Mouse (Mus musculus) forebrain, embryonic 13.5 days (tissue): ENCODE measurements around the gene Esrrb. TPM values are rescaled to one million over a fixed set of nuclear protein-coding genes. Genes with fewer than 3 reads are reported as not detected.

ENCODE experiments used
- ATAC-seq: fragments of 200-750 bp; cut with Nextera tagmentation; 2 replicates; pipeline ENCODE4 v1.8.0; 2017
- H3K27ac ChIP-seq: fragments of 300-500 bp; sonication (generic); 2 replicates; pipeline ENCODE4 v1.5.1; 2015; ENCODE audit warnings: inconsistent platforms, mild to moderate bottlenecking, moderate library complexity
- H3K27me3 ChIP-seq: fragments of 300-500 bp; sonication (generic); 2 replicates; pipeline ENCODE4 v1.6.1; 2015; ENCODE audit warnings: mild to moderate bottlenecking, inconsistent platforms
- H3K36me3 ChIP-seq: fragments of 300-500 bp; sonication (generic); 2 replicates; pipeline ENCODE4 v1.6.1; 2015; ENCODE audit warnings: mild to moderate bottlenecking, inconsistent platforms; ENCODE audit not compliant: poor library complexity, severe bottlenecking
- H3K4me1 ChIP-seq: fragments of 300-500 bp; sonication (generic); 2 replicates; pipeline ENCODE4 v1.6.1; 2015; ENCODE audit warnings: inconsistent platforms
- H3K4me2 ChIP-seq: fragments of 300-500 bp; sonication (generic); 2 replicates; pipeline ENCODE4 v1.6.1; 2015; ENCODE audit warnings: inconsistent platforms, mild to moderate bottlenecking, moderate library complexity
- H3K4me3 ChIP-seq: fragments of 300-500 bp; sonication (generic); 2 replicates; pipeline ENCODE4 v1.5.1; 2015; ENCODE audit warnings: mild to moderate bottlenecking, inconsistent platforms
- H3K9ac ChIP-seq: fragments of 300-500 bp; sonication (generic); 2 replicates; pipeline ENCODE4 v1.6.1; 2015; ENCODE audit warnings: mild to moderate bottlenecking, inconsistent platforms
- H3K9me3 ChIP-seq: fragments of 300-500 bp; sonication (generic); replicated peaks from 2 replicates; pipeline ENCODE4 v1.6.1; 2016; ENCODE audit warnings: inconsistent platforms
- WGBS: fragments of 180-500 bp; shearing (Covaris S2); methylation state at CpG from one replicate; pipeline ENCODE4 v1.1.7; 2015; 5-methylcytosine and 5-hydroxymethylcytosine counted together
- polyA plus RNA-seq: library from polyadenylated mRNA; unstranded; fragments of >200 nt; fragmentation: Nextera tagmentation; extraction: Ambion mirVana; gene quantifications from 2 replicates; pipeline ENCODE4 v1.2.1, GENCODE M21; 2015

Gene Esrrb
- polyA plus RNA-seq, 1 experiment from 2014 or later = 0.13 TPM

- Histone ChIP-seq H3K4me1 (peaks cover 23% of the 10 kb centered on the region), H3K27me3 (peaks cover 91% of the 10 kb centered on the region), H3K4me3 (peak overlapping the region; percentile 47), H3K36me3 (no peaks in the 10 kb centered on the region), H3K9me3 (no peaks in the 10 kb centered on the region), H3K9ac (no peak overlapping the region; the same call in 1 of the 2 replicates), H3K4me2 (peak overlapping the region; percentile 77), H3K27ac (no peak overlapping the region)
- ATAC-seq = no peak
- WGBS = 1% methylated on average over 59 of the region's 59 CpGs
Measured at GRCm38 (mm10) chr12:86422166-86422910, 61.4 kb downstream of the Esrrb start.

GRCm38 (mm10) chr12:86423102-86423501 lies 62.2 kb downstream of the Esrrb start:
- WGBS = 3% methylated on average over 13 of the region's 13 CpGs

DNA sequence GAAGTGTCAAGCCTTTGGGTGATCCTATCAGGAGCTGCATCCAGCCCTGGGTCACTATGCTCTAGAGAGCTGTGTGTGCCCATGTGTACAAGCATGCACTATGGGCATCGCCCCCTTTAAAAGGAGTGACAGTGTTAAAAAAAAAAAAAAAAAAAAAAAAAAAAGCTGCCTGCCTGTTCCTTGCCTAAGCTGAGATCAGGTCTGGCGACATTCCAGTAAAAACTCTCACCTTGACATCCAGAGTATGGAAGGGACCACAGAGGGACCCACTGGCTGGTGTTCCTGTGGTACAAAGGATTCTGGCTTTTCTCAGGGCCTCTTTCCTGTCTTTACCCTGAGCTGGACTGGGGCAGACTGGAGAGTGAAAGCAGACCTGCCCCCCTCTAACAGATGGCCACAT lies 66.7 kb downstream of the Esrrb start:
- Histone ChIP-seq H3K9me3 (no peaks in the 10 kb centered on the region), H3K27me3 (peaks cover 54% of the 10 kb centered on the region), H3K4me3 (no peak overlapping the region), H3K4me2 (no peak overlapping the region), H3K9ac (no peak overlapping the region), H3K27ac (no peak overlapping the region), H3K4me1 (peaks cover 5% of the 10 kb centered on the region), H3K36me3 (no peaks in the 10 kb centered on the region)
- ATAC-seq = no peak
- WGBS = 74% methylated on average over 2 of the region's 2 CpGs

More at GRCm38 (mm10) chr12:86423102-86423501, 62.2 kb downstream of the Esrrb start:
- H3K27me3 ChIP-seq = peaks cover 87% of the 10 kb centered on the region
- H3K36me3 ChIP-seq = no peaks in the 10 kb centered on the region
- peaks cover 23% of the 10 kb centered on the region for H3K4me1 ChIP-seq
- no peak overlapping the region for H3K4me2 ChIP-seq
- H3K9ac ChIP-seq = no peak overlapping the region
- H3K27ac ChIP-seq = no peak overlapping the region
- H3K9me3 ChIP-seq = no peaks in the 10 kb centered on the region
- no peak for ATAC-seq
- 0 out of 2 replicates have a peak overlapping the region, but pooled peaks have one; percentile 47 for H3K4me3 ChIP-seq

DNA sequence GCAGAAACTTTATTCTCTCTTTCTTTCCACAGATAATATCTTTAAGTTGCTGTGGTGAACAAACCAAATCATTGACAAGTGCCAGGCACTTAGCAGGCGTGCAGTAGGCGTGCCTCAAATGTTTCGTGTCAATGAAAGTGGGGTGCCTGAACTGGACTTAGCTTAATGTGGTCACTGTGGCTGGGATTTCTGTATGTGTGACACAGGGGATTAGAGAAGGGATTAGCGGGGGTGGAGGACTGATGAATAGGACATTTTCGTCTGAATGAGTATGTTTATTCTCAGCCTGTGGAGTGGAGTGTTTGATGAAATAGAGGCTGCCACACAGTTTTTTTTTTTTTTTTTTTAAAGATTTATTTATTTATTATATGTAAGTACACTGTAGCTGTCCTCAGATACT lies 70.8 kb downstream of the Esrrb start:
- no peak overlapping the region for H3K9ac ChIP-seq
- H3K4me2 ChIP-seq = no peak overlapping the region
- H3K9me3 ChIP-seq = no peaks in the 10 kb centered on the region
- H3K36me3 ChIP-seq = no peaks in the 10 kb centered on the region
- ATAC-seq = no peak
- no peak overlapping the region for H3K27ac ChIP-seq
- no peak overlapping the region for H3K4me3 ChIP-seq
- H3K4me1 ChIP-seq = peaks cover 8% of the 10 kb centered on the region; the same call in 1 of the 2 replicates
- 32% methylated on average over 5 of the region's 5 CpGs for WGBS
- peaks cover 21% of the 10 kb centered on the region; the same call in 1 of the 2 replicates for H3K27me3 ChIP-seq

- WGBS = 5% methylated on average over 7 of the region's 13 CpGs
Measured at GRCm38 (mm10) chr12:86433371-86433821, 72.5 kb downstream of the Esrrb start.

GRCm38 (mm10) chr12:86435651-86436050 lies 74.7 kb downstream of the Esrrb start:
- no peak overlapping the region for H3K4me3 ChIP-seq
- H3K27me3 ChIP-seq = 0 out of 2 replicates have a peak, but pooled peaks cover 10% of the 10 kb centered on the region
- no peak overlapping the region for H3K27ac ChIP-seq
- peaks cover 8% of the 10 kb centered on the region; the same call in 1 of the 2 replicates for H3K4me1 ChIP-seq
- no peak overlapping the region for H3K4me2 ChIP-seq
- no peak overlapping the region for H3K9ac ChIP-seq
- no peaks in the 10 kb centered on the region for H3K9me3 ChIP-seq
- WGBS = 87% methylated on average over 13 of the region's 13 CpGs
- no peaks in the 10 kb centered on the region for H3K36me3 ChIP-seq
- no peak for ATAC-seq

More at GRCm38 (mm10) chr12:86433371-86433821, 72.5 kb downstream of the Esrrb start:
- no peaks in the 10 kb centered on the region for H3K9me3 ChIP-seq
- H3K36me3 ChIP-seq = no peaks in the 10 kb centered on the region
- peak overlapping the region; percentile 55 for H3K4me2 ChIP-seq
- H3K4me1 ChIP-seq = peaks cover 8% of the 10 kb centered on the region; the same call in 1 of the 2 replicates
- peak overlapping the region; percentile 46; the same call in 1 of the 2 replicates for H3K9ac ChIP-seq
- H3K27me3 ChIP-seq = peaks cover 17% of the 10 kb centered on the region; the same call in 1 of the 2 replicates
- H3K27ac ChIP-seq = no peak overlapping the region
- H3K4me3 ChIP-seq = peak overlapping the region; percentile 20
- ATAC-seq = peak; percentile 78

GRCm38 (mm10) chr12:86450848-86451247 lies 89.9 kb downstream of the Esrrb start:
- WGBS = 80% methylated on average over 5 of the region's 5 CpGs
- H3K9me3 ChIP-seq = no peaks in the 10 kb centered on the region
- no peak overlapping the region for H3K4me2 ChIP-seq
- H3K27me3 ChIP-seq = no peaks in the 10 kb centered on the region
- H3K27ac ChIP-seq = no peak overlapping the region
- H3K4me3 ChIP-seq = no peak overlapping the region
- H3K4me1 ChIP-seq = no peaks in the 10 kb centered on the region
- H3K36me3 ChIP-seq = no peaks in the 10 kb centered on the region
- no peak for ATAC-seq
- H3K9ac ChIP-seq = no peak overlapping the region

GRCm38 (mm10) chr12:86455009-86455408 lies 94.1 kb downstream of the Esrrb start:
- H3K4me2 ChIP-seq = no peak overlapping the region
- H3K4me3 ChIP-seq = no peak overlapping the region
- no peak overlapping the region for H3K27ac ChIP-seq
- no peaks in the 10 kb centered on the region for H3K27me3 ChIP-seq
- H3K9me3 ChIP-seq = 0 out of 2 replicates have a peak, but pooled peaks cover 4% of the 10 kb centered on the region
- H3K36me3 ChIP-seq = no peaks in the 10 kb centered on the region
- WGBS = 84% methylated on average over 1 of the region's 1 CpGs
- no peak overlapping the region for H3K9ac ChIP-seq
- no peak for ATAC-seq
- H3K4me1 ChIP-seq = no peaks in the 10 kb centered on the region

- Histone ChIP-seq H3K36me3 (no peaks in the 10 kb centered on the region), H3K27ac (peak overlapping the region; percentile 62), H3K4me3 (no peak overlapping the region), H3K9ac (no peak overlapping the region), H3K27me3 (no peaks in the 10 kb centered on the region), H3K4me2 (no peak overlapping the region), H3K4me1 (peaks cover 17% of the 10 kb centered on the region), H3K9me3 (0 out of 2 replicates have a peak, but pooled peaks cover 4% of the 10 kb centered on the region)
- peak; percentile 86 for ATAC-seq
- 31% methylated on average over 9 of the region's 9 CpGs for WGBS
Measured at GRCm38 (mm10) chr12:86462742-86463470, 102.0 kb downstream of the Esrrb start.

DNA sequence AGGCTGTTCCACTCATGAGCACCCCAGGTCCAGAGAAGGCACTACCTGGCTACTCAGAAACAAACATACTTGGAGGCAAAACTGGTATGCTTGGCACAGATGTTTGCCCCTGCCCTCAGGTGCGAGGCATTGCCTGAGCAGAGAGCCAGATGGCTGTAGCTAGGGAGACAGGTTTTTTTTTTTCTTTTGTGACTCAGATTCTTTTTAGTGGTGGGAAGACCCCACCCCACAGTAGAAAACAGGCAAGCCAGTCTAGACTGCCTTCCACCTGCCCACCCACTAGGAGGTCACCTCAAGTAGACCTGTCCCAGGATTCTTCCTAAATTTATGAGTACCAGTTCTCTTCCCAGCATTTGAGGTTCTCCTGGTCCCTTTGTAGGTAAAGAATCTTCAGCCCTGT lies 103.5 kb downstream of the Esrrb start:
- Histone ChIP-seq H3K9ac (no peak overlapping the region), H3K27ac (no peak overlapping the region), H3K36me3 (no peaks in the 10 kb centered on the region), H3K9me3 (0 out of 2 replicates have a peak, but pooled peaks cover 4% of the 10 kb centered on the region), H3K4me1 (peaks cover 17% of the 10 kb centered on the region), H3K27me3 (no peaks in the 10 kb centered on the region), H3K4me2 (no peak overlapping the region), H3K4me3 (no peak overlapping the region)
- no peak for ATAC-seq
- WGBS = 91% methylated on average over 1 of the region's 1 CpGs

GRCm38 (mm10) chr12:86466180-86466579 lies 105.3 kb downstream of the Esrrb start:
- 76% methylated on average over 4 of the region's 4 CpGs for WGBS
- no peak overlapping the region for H3K4me3 ChIP-seq
- H3K27me3 ChIP-seq = no peaks in the 10 kb centered on the region
- H3K36me3 ChIP-seq = no peaks in the 10 kb centered on the region
- no peak for ATAC-seq
- no peak overlapping the region for H3K4me2 ChIP-seq
- H3K9ac ChIP-seq = no peak overlapping the region
- no peaks in the 10 kb centered on the region for H3K9me3 ChIP-seq
- H3K4me1 ChIP-seq = peaks cover 17% of the 10 kb centered on the region
- H3K27ac ChIP-seq = no peak overlapping the region

GRCm38 (mm10) chr12:86469919-86470318 lies 109.0 kb downstream of the Esrrb start:
- WGBS = 65% methylated on average over 23 of the region's 23 CpGs
- Histone ChIP-seq H3K4me2 (no peak overlapping the region), H3K36me3 (no peaks in the 10 kb centered on the region), H3K4me1 (no peaks in the 10 kb centered on the region), H3K27me3 (no peaks in the 10 kb centered on the region), H3K9ac (no peak overlapping the region), H3K27ac (no peak overlapping the region), H3K9me3 (no peaks in the 10 kb centered on the region), H3K4me3 (no peak overlapping the region)
- no peak for ATAC-seq
